Mouse (Mus musculus) MEL (cell line): ENCODE data around the gene Eif4e3. TPM values are rescaled to one million over a fixed set of nuclear protein-coding genes. Genes with fewer than 3 reads are reported as not detected.

Experiments used
- DNase-seq: peaks from one replicate; pipeline ENCODE4 v3.0.0; 2011; ENCODE audit warnings: low read depth, low spot score
- H3K27ac ChIP-seq: 2 replicates; pipeline ENCODE4 v1.5.1; 2012; ENCODE audit warnings: low read depth, mild to moderate bottlenecking, control low read depth, low read length, moderate library complexity; ENCODE audit not compliant: control insufficient read depth
- H3K27me3 ChIP-seq, 2 experiments: fragments of 150-350 bp in 1 of 2; sonication (generic) in 1 of 2; 2 replicates each; pipeline ENCODE4 v1.6.1; 2012; ENCODE audit warnings: low read length in 2 of 2, mild to moderate bottlenecking in 2 of 2, improper control_type of control experiment in 1 of 2, moderate library complexity in 1 of 2; ENCODE audit not compliant: insufficient read depth in 2 of 2, control insufficient read depth in 1 of 2
- H3K36me3 ChIP-seq, 2 experiments: 2 replicates each; pipeline ENCODE4 v1.6.1; 2012 to 2014; ENCODE audit warnings: low read length in 2 of 2, improper control_type of control experiment in 1 of 2, inconsistent platforms in 1 of 2, mild to moderate bottlenecking in 1 of 2; ENCODE audit not compliant: insufficient read depth in 2 of 2, control insufficient read depth in 1 of 2
- H3K4me1 ChIP-seq, 2 experiments: fragments of 150-350 bp in 1 of 2; sonication (generic) in 1 of 2; 2 replicates each; pipeline ENCODE4 v1.6.1; 2012; ENCODE audit warnings: low read length in 2 of 2, improper control_type of control experiment in 1 of 2, mild to moderate bottlenecking in 1 of 2; ENCODE audit not compliant: insufficient read depth in 2 of 2, control insufficient read depth in 1 of 2
- H3K4me3 ChIP-seq, 2 experiments: fragments of 150-350 bp in 1 of 2; sonication (generic) in 1 of 2; 2 replicates each; pipeline ENCODE4 v1.5.1; 2012; ENCODE audit warnings: low read depth in 2 of 2, low read length in 2 of 2, mild to moderate bottlenecking in 2 of 2, moderate library complexity in 2 of 2, control low read depth in 1 of 2, improper control_type of control experiment in 1 of 2; ENCODE audit not compliant: control insufficient read depth in 1 of 2, insufficient read depth in 1 of 2
- H3K79me2 ChIP-seq: 2 replicates; pipeline ENCODE4 v1.6.1; 2012; ENCODE audit warnings: mild to moderate bottlenecking, low read length, moderate library complexity; ENCODE audit not compliant: control insufficient read depth, poor library complexity, insufficient read depth
- H3K9ac ChIP-seq: 2 replicates; pipeline ENCODE4 v1.6.1; 2012; ENCODE audit warnings: low read depth, mild to moderate bottlenecking, control low read depth, low read length, moderate library complexity; ENCODE audit not compliant: control insufficient read depth, poor library complexity, severe bottlenecking
- H3K9me3 ChIP-seq: fragments of 150-350 bp; sonication (generic); replicated peaks from 2 replicates; pipeline ENCODE4 v1.6.1; 2012; ENCODE audit warnings: mild to moderate bottlenecking, low read length, improper control_type of control experiment, moderate library complexity; ENCODE audit not compliant: insufficient read depth
- CHD1 ChIP-seq: IDR thresholded peaks from 2 replicates; pipeline ENCODE4 v1.6.1; 2012; ENCODE audit warnings: low read depth, mild to moderate bottlenecking, inconsistent platforms, low read length, improper control_type of control experiment
- E2F4 ChIP-seq: IDR thresholded peaks from 2 replicates; pipeline ENCODE4 v1.6.1; 2011; ENCODE audit warnings: low read depth, low read length, improper control_type of control experiment, borderline replicate concordance
- KAT2A ChIP-seq: conservative IDR thresholded peaks from 2 replicates; pipeline ENCODE4 v1.6.1; 2012; ENCODE audit warnings: low read depth, low read length, improper control_type of control experiment, inconsistent platforms
- MAFK ChIP-seq: IDR thresholded peaks from 2 replicates; pipeline ENCODE4 v1.6.1; 2011; ENCODE audit warnings: low read depth, mild to moderate bottlenecking, low read length, improper control_type of control experiment, borderline replicate concordance
- MEF2A ChIP-seq: IDR thresholded peaks from 2 replicates; pipeline ENCODE4 v1.6.1; 2014; ENCODE audit warnings: low read depth, mild to moderate bottlenecking, inconsistent platforms, low read length, improper control_type of control experiment; ENCODE audit not compliant: poor library complexity, insufficient replicate concordance, severe bottlenecking; ENCODE audit errors: extremely low read depth
- MYB ChIP-seq: IDR thresholded peaks from 2 replicates; pipeline ENCODE4 v1.6.1; 2011; ENCODE audit warnings: mild to moderate bottlenecking, low read depth, low read length, improper control_type of control experiment
- MYC ChIP-seq: IDR thresholded peaks from 2 replicates; pipeline ENCODE4 v1.6.1; 2011; ENCODE audit warnings: low read depth, mild to moderate bottlenecking, low read length, improper control_type of control experiment, moderate library complexity
- NELFE ChIP-seq: IDR thresholded peaks from 2 replicates; pipeline ENCODE4 v1.6.1; 2011; ENCODE audit warnings: low read depth, low read length, improper control_type of control experiment
- NRF1 ChIP-seq: IDR thresholded peaks from 2 replicates; pipeline ENCODE4 v1.6.1; 2014; ENCODE audit warnings: low read depth, mild to moderate bottlenecking, inconsistent platforms, low read length, improper control_type of control experiment, moderate library complexity; ENCODE audit not compliant: poor library complexity, insufficient read depth, severe bottlenecking
- POLR2A ChIP-seq, 2 experiments: IDR thresholded peaks; 2 replicates each; pipeline ENCODE4 v1.6.1; 2011 to 2012; ENCODE audit warnings: low read length in 2 of 2, mild to moderate bottlenecking in 2 of 2, control low read depth in 1 of 2, improper control_type of control experiment in 1 of 2, low read depth in 1 of 2, moderate library complexity in 1 of 2; ENCODE audit not compliant: control insufficient read depth in 1 of 2, insufficient read depth in 1 of 2, poor library complexity in 1 of 2
- POLR2AphosphoS5 ChIP-seq: IDR thresholded peaks from 2 replicates; pipeline ENCODE4 v1.6.1; 2012; ENCODE audit warnings: low read depth, borderline replicate concordance, mild to moderate bottlenecking, inconsistent platforms, low read length, moderate library complexity, mixed read lengths
- RCOR1 ChIP-seq: IDR thresholded peaks from 2 replicates; pipeline ENCODE4 v1.6.1; 2012; ENCODE audit warnings: low read depth, mild to moderate bottlenecking, inconsistent platforms, low read length, improper control_type of control experiment
- TAL1 ChIP-seq: IDR thresholded peaks from 2 replicates; pipeline ENCODE4 v1.6.1; 2012; ENCODE audit warnings: mild to moderate bottlenecking, inconsistent platforms, low read length, moderate library complexity, mixed read lengths
- TBP ChIP-seq: IDR thresholded peaks from 2 replicates; pipeline ENCODE4 v1.8.0; 2011; ENCODE audit warnings: low read depth, low read length, improper control_type of control experiment
- TCF12 ChIP-seq: IDR thresholded peaks from 2 replicates; pipeline ENCODE4 v1.6.1; 2014; ENCODE audit warnings: low read depth, mild to moderate bottlenecking, inconsistent platforms, low read length, improper control_type of control experiment, moderate library complexity
- UBTF ChIP-seq: IDR thresholded peaks from 2 replicates; pipeline ENCODE4 v1.6.1; 2012; ENCODE audit warnings: low read depth, mild to moderate bottlenecking, inconsistent platforms, low read length, improper control_type of control experiment, moderate library complexity, borderline replicate concordance; ENCODE audit not compliant: insufficient read depth
- polyA plus RNA-seq, 2 experiments: library from polyadenylated mRNA; stranded (reverse) in 1 of 2; unstranded in 1 of 2; fragments of >175 nt in 1 of 2; fragments of >200 nt in 1 of 2; gene quantifications; 2 replicates each; pipeline versions ENCODE4 v1.2.1 to v1.2.4; 2012; ENCODE audit warnings: low replicate concordance in 2 of 2, low read depth in 1 of 2; ENCODE audit not compliant: insufficient read length in 2 of 2, insufficient read depth in 1 of 2, missing spikeins in 1 of 2
- total RNA-seq: library from RNA; depleted of rRNA; stranded (reverse); fragments of 300-350 nt; gene quantifications from 2 replicates; pipeline ENCODE4 v1.2.3, GENCODE M21; 2012

Eif4e3 gene
- total and polyA plus RNA-seq, 3 experiments: not detected

- Histone ChIP-seq H3K27ac (no peak overlapping the region), H3K79me2 (no peaks in the 10 kb centered on the region), H3K4me1 (no peaks in the 10 kb centered on the region), H3K36me3 (no peaks in the 10 kb centered on the region), H3K9me3 (no peaks in the 10 kb centered on the region), H3K9ac (no peak overlapping the region), H3K27me3 (peaks cover 0 to 4% of the 10 kb centered on the region in 2 experiments; a peak in 3 of 4 replicates), H3K4me3 (no peak overlapping the region)
- no peak for DNase-seq
- TF ChIP-seq E2F4: no peak
- no peak for TF ChIP-seq RCOR1
- TF ChIP-seq MAFK: no peak
- no peak for TF ChIP-seq TBP
- no peak for TF ChIP-seq MEF2A
- no peak for TF ChIP-seq TAL1
- no peak for TF ChIP-seq KAT2A
- TF ChIP-seq UBTF: no peak
- TF ChIP-seq CHD1: no peak
- TF ChIP-seq POLR2A (IDR thresholded peaks at IDR 0.05; ENCODE audit: control insufficient read depth in 1 of 2, insufficient read depth in 1 of 2, low read depth in 1 of 2, low read length in 2 of 2, poor library complexity in 1 of 2): no peak
- TF ChIP-seq MYB: no peak
These were observed 49.2 kb downstream of the Eif4e3 start for GRCm38 (mm10) chr6:99617415-99617814.

- no peaks in the 10 kb centered on the region for H3K9me3 ChIP-seq
These were observed 51.3 kb downstream of the Eif4e3 start for GRCm38 (mm10) chr6:99615272-99615751.

More at GRCm38 (mm10) chr6:99615272-99615751, 51.3 kb downstream of the Eif4e3 start:
- H3K27ac ChIP-seq: no peak overlapping the region
- no peaks in the 10 kb centered on the region for H3K4me1 ChIP-seq
- H3K9ac ChIP-seq: no peak overlapping the region
- H3K79me2 ChIP-seq: no peaks in the 10 kb centered on the region
- H3K4me3 ChIP-seq: no peak overlapping the region
- no peak for TF ChIP-seq NELFE
- TF ChIP-seq TAL1: no peak
- TF ChIP-seq NRF1: no peak
- no peak for TF ChIP-seq POLR2A (IDR thresholded peaks at IDR 0.05; ENCODE audit: control insufficient read depth in 1 of 2, insufficient read depth in 1 of 2, low read depth in 1 of 2, low read length in 2 of 2, poor library complexity in 1 of 2)
- TF ChIP-seq CHD1: no peak
- no peak for TF ChIP-seq MYC
- TF ChIP-seq RCOR1: no peak
- no peak for TF ChIP-seq TCF12
- TF ChIP-seq POLR2AphosphoS5: no peak
- no peak for TF ChIP-seq MEF2A
- TF ChIP-seq, all 39 proteins: peak for 0
- peaks cover 0 to 4% of the 10 kb centered on the region in 2 experiments; a peak in 3 of 4 replicates for H3K27me3 ChIP-seq
- DNase-seq: no peak
- H3K36me3 ChIP-seq: no peaks in the 10 kb centered on the region
